Mouse (Mus musculus): ENCODE measurements at regions not wholly inside any gene's neighbourhood (a gene's known extent, or its start where the extent isn't known, plus 50 kb on each side); places are given as distances from the start of the nearest gene placed in this dataset.

DNA sequence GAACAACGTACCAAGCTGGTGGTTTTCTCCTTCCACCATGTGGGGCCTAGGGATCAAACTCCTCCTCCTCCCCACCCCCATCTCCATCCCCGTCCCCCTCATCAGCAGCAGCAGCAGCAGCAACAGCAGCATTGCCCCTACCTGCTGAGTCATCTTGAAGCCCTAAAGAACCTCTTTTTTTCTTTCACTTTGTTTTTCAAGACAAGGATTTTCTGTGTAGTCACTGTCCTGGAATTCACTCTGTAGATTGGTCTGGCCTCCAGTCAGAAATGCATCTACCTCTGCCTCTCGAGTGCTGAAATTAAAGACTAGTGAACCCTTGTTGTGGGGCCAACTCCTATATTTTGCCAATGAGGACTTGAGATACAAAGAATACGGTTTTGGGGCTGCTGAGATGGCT lies 85.6 kb upstream of the Tle3 start:
- TF ChIP-seq CTCF (IDR thresholded peaks at IDR 0.05; ENCODE audit: extremely low read depth, insufficient read depth, low read length) (no peak), POLR2A (IDR thresholded peaks at IDR 0.05; ENCODE audit: extremely low read depth, insufficient read depth, low read length) (no peak)
